Mouse (Mus musculus): ENCODE measurements around the gene Slamf7. TPM values are rescaled to one million over a fixed set of nuclear protein-coding genes. Genes with fewer than 3 reads are reported as not detected.

The Slamf7 gene
- total RNA-seq (2012; rRNA removed) = not detected in 2 replicates

GRCm38 (mm10) chr1:171652734-171653133 lies at the start of gene Slamf7:
Slamf7 (minus strand) TSS chr1:171653035.
- no peak for DNase-seq (ENCODE audit: low read depth, low spot score)
- in situ Hi-C loops (cut with MboI; ENCODE audit: low sequenced_read_pairs in 2 of 2, unreplicated experiment in 2 of 2) = no loop called here
- H3K27ac ChIP-seq (ENCODE audit: insufficient read depth, low read depth, low read length, poor library complexity, severe bottlenecking) = no peak within 1 kb of the TSS
- TF ChIP-seq HCFC1 (IDR thresholded peaks at IDR 0.05; ENCODE audit: borderline replicate concordance, insufficient read depth, low read length) (no peak), MAFK (IDR thresholded peaks at IDR 0.05; ENCODE audit: insufficient read depth, low read depth, low read length) (no peak), ZC3H11A (IDR thresholded peaks at IDR 0.05; ENCODE audit: borderline replicate concordance, low read depth, low read length) (no peak), CHD2 (IDR thresholded peaks at IDR 0.05; ENCODE audit: low read depth, low read length) (no peak), ZNF384 (IDR thresholded peaks at IDR 0.05; ENCODE audit: low read depth, low read length) (no peak)
- H3K9ac ChIP-seq (ENCODE audit: insufficient read depth, low read depth, low read length, poor library complexity, severe bottlenecking) = no peak within 1 kb of the TSS
- H3K4me1 ChIP-seq (ENCODE audit: control insufficient read depth in 2 of 2, insufficient read depth in 2 of 2, low read length in 2 of 2, poor library complexity in 1 of 2) = no peaks in the 10 kb centered on the region
- H3K36me3 ChIP-seq (ENCODE audit: control insufficient read depth, insufficient read depth, low read length, poor library complexity, severe bottlenecking) = no peaks in the 10 kb centered on the region
- H3K4me3 ChIP-seq (ENCODE audit: insufficient read depth in 1 of 2, low read depth in 1 of 2, low read length in 2 of 2, poor library complexity in 1 of 2, severe bottlenecking in 1 of 2) = no peak within 1 kb of the TSS
- H3K9me3 ChIP-seq (ENCODE audit: control insufficient read depth, insufficient read depth, low read depth, low read length) = no peaks in the 10 kb centered on the region

- Histone ChIP-seq H3K9me3 (ENCODE audit: control insufficient read depth, insufficient read depth, low read depth, low read length) (no peaks in the 10 kb centered on the region), H3K36me3 (ENCODE audit: control insufficient read depth, insufficient read depth, low read length, poor library complexity, severe bottlenecking) (no peaks in the 10 kb centered on the region), H3K4me1 (ENCODE audit: control insufficient read depth in 2 of 2, insufficient read depth in 2 of 2, low read length in 2 of 2, poor library complexity in 1 of 2) (no peaks in the 10 kb centered on the region), H3K27ac (ENCODE audit: insufficient read depth, low read depth, low read length, poor library complexity, severe bottlenecking) (no peak overlapping the region), H3K4me3 (ENCODE audit: insufficient read depth in 1 of 2, low read depth in 1 of 2, low read length in 2 of 2, poor library complexity in 1 of 2, severe bottlenecking in 1 of 2) (no peak overlapping the region), H3K9ac (ENCODE audit: insufficient read depth, low read depth, low read length, poor library complexity, severe bottlenecking) (no peak overlapping the region)
- TF ChIP-seq ZC3H11A (IDR thresholded peaks at IDR 0.05; ENCODE audit: borderline replicate concordance, low read depth, low read length) (peak; percentile 51; the same call in 1 of the 2 replicates), ZNF384 (IDR thresholded peaks at IDR 0.05; ENCODE audit: low read depth, low read length) (peak; percentile 60), CHD2 (IDR thresholded peaks at IDR 0.05; ENCODE audit: low read depth, low read length) (no peak)
- in situ Hi-C loops (cut with MboI; ENCODE audit: low sequenced_read_pairs in 2 of 2, unreplicated experiment in 2 of 2) = no loop called here
- peak; percentile 59 for DNase-seq (ENCODE audit: low read depth, low spot score)
Observed at GRCm38 (mm10) chr1:171698983-171699382, 46.1 kb upstream of the Slamf7 start.

- Histone ChIP-seq H3K36me3 (ENCODE audit: control insufficient read depth, insufficient read depth, low read length, poor library complexity, severe bottlenecking) (no peaks in the 10 kb centered on the region), H3K27ac (ENCODE audit: insufficient read depth, low read depth, low read length, poor library complexity, severe bottlenecking) (no peak overlapping the region), H3K9me3 (ENCODE audit: control insufficient read depth, insufficient read depth, low read depth, low read length) (no peaks in the 10 kb centered on the region), H3K9ac (ENCODE audit: insufficient read depth, low read depth, low read length, poor library complexity, severe bottlenecking) (no peak overlapping the region), H3K4me1 (ENCODE audit: control insufficient read depth in 2 of 2, insufficient read depth in 2 of 2, low read length in 2 of 2, poor library complexity in 1 of 2) (no peaks in the 10 kb centered on the region), H3K4me3 (ENCODE audit: insufficient read depth in 1 of 2, low read depth in 1 of 2, low read length in 2 of 2, poor library complexity in 1 of 2, severe bottlenecking in 1 of 2) (no peak overlapping the region)
- no peak for DNase-seq (ENCODE audit: low read depth, low spot score)
- no peak for TF ChIP-seq CHD2 (IDR thresholded peaks at IDR 0.05; ENCODE audit: low read depth, low read length)
- TF ChIP-seq ZC3H11A (IDR thresholded peaks at IDR 0.05; ENCODE audit: borderline replicate concordance, low read depth, low read length) = no peak
- in situ Hi-C loops (cut with MboI; ENCODE audit: low sequenced_read_pairs in 2 of 2, unreplicated experiment in 2 of 2) = no loop called here
Observed at GRCm38 (mm10) chr1:171693918-171694317, 41.1 kb upstream of the Slamf7 start.

GRCm38 (mm10) chr1:171687320-171687719 lies 34.5 kb upstream of the Slamf7 start:
- Histone ChIP-seq H3K27ac (ENCODE audit: insufficient read depth, low read depth, low read length, poor library complexity, severe bottlenecking) (no peak overlapping the region), H3K4me1 (ENCODE audit: control insufficient read depth in 2 of 2, insufficient read depth in 2 of 2, low read length in 2 of 2, poor library complexity in 1 of 2) (no peaks in the 10 kb centered on the region), H3K4me3 (ENCODE audit: insufficient read depth in 1 of 2, low read depth in 1 of 2, low read length in 2 of 2, poor library complexity in 1 of 2, severe bottlenecking in 1 of 2) (no peak overlapping the region), H3K36me3 (ENCODE audit: control insufficient read depth, insufficient read depth, low read length, poor library complexity, severe bottlenecking) (no peaks in the 10 kb centered on the region), H3K9me3 (ENCODE audit: control insufficient read depth, insufficient read depth, low read depth, low read length) (no peaks in the 10 kb centered on the region), H3K9ac (ENCODE audit: insufficient read depth, low read depth, low read length, poor library complexity, severe bottlenecking) (no peak overlapping the region)
- no peak for DNase-seq (ENCODE audit: low read depth, low spot score)
- in situ Hi-C loops (cut with MboI; ENCODE audit: low sequenced_read_pairs in 2 of 2, unreplicated experiment in 2 of 2) = no loop called here
- TF ChIP-seq CHD2 (IDR thresholded peaks at IDR 0.05; ENCODE audit: low read depth, low read length) = no peak
- no peak for TF ChIP-seq ZNF384 (IDR thresholded peaks at IDR 0.05; ENCODE audit: low read depth, low read length)
- TF ChIP-seq MAFK (IDR thresholded peaks at IDR 0.05; ENCODE audit: insufficient read depth, low read depth, low read length) = no peak
- no peak for TF ChIP-seq HCFC1 (IDR thresholded peaks at IDR 0.05; ENCODE audit: borderline replicate concordance, insufficient read depth, low read length)
- no peak for TF ChIP-seq ZC3H11A (IDR thresholded peaks at IDR 0.05; ENCODE audit: borderline replicate concordance, low read depth, low read length)

GRCm38 (mm10) chr1:171684923-171685322 lies 32.1 kb upstream of the Slamf7 start:
- Histone ChIP-seq H3K9me3 (ENCODE audit: control insufficient read depth, insufficient read depth, low read depth, low read length) (no peaks in the 10 kb centered on the region), H3K9ac (ENCODE audit: insufficient read depth, low read depth, low read length, poor library complexity, severe bottlenecking) (no peak overlapping the region), H3K36me3 (ENCODE audit: control insufficient read depth, insufficient read depth, low read length, poor library complexity, severe bottlenecking) (no peaks in the 10 kb centered on the region), H3K4me1 (ENCODE audit: control insufficient read depth in 2 of 2, insufficient read depth in 2 of 2, low read length in 2 of 2, poor library complexity in 1 of 2) (no peaks in the 10 kb centered on the region), H3K4me3 (ENCODE audit: insufficient read depth in 1 of 2, low read depth in 1 of 2, low read length in 2 of 2, poor library complexity in 1 of 2, severe bottlenecking in 1 of 2) (no peak overlapping the region), H3K27ac (ENCODE audit: insufficient read depth, low read depth, low read length, poor library complexity, severe bottlenecking) (no peak overlapping the region)
- no peak for DNase-seq (ENCODE audit: low read depth, low spot score)
- no peak for TF ChIP-seq CHD2 (IDR thresholded peaks at IDR 0.05; ENCODE audit: low read depth, low read length)
- no peak for TF ChIP-seq MAFK (IDR thresholded peaks at IDR 0.05; ENCODE audit: insufficient read depth, low read depth, low read length)
- no peak for TF ChIP-seq ZNF384 (IDR thresholded peaks at IDR 0.05; ENCODE audit: low read depth, low read length)
- no peak for TF ChIP-seq HCFC1 (IDR thresholded peaks at IDR 0.05; ENCODE audit: borderline replicate concordance, insufficient read depth, low read length)
- no peak for TF ChIP-seq ZC3H11A (IDR thresholded peaks at IDR 0.05; ENCODE audit: borderline replicate concordance, low read depth, low read length)
- in situ Hi-C loops (cut with MboI; ENCODE audit: low sequenced_read_pairs in 2 of 2, unreplicated experiment in 2 of 2) = no loop called here

All from ES-E14 (cell line).